Mouse (Mus musculus) left cerebral cortex, postnatal 36 days (tissue): Measurements from ENCODE around the gene Kif4. TPM values are rescaled to one million over a fixed set of nuclear protein-coding genes. Genes with fewer than 3 reads are reported as not detected.

Source experiments
- total RNA-seq, 2 experiments: library from RNA; stranded (reverse); gene quantifications; 2 replicates each; pipeline ENCODE4 v1.2.3; 2021

The Kif4 gene
- total RNA-seq, 2 experiments from 2014 or later, result 0.68 to 1.3 TPM

Other genes with a start within 250 kb of the Kif4 start
- not detected for gene Otud6a, start 196.7 kb upstream of the Kif4 start, total RNA-seq
- gene Awat2, start 183.0 kb upstream of the Kif4 start, total RNA-seq, result under 1 TPM in 1 of 2 experiments, not detected in 1; 0.25 TPM
- 10 to 100 TPM; 40.5 to 40.6 TPM for gene Igbp1, start 131.4 kb upstream of the Kif4 start, total RNA-seq
- under 1 TPM; 0.15 to 0.61 TPM for gene Dgat2l6, start 100.9 kb upstream of the Kif4 start, total RNA-seq
- gene Awat1, start 53.5 kb upstream of the Kif4 start, total RNA-seq, result not detected
- not detected for gene P2ry4, start 30.9 kb upstream of the Kif4 start, total RNA-seq
- gene Arr3, start 20.2 kb upstream of the Kif4 start, total RNA-seq, result 1 to 10 TPM; 1.2 to 2.4 TPM
- gene Pdzd11, start 831 bp downstream of the Kif4 start, total RNA-seq, result 10 to 100 TPM; 41.9 to 46.3 TPM
- gene Gdpd2, start 104.1 kb downstream of the Kif4 start, total RNA-seq, result 1 to 10 TPM; 7.2 TPM
- 100 to 1,000 TPM; 148 to 149 TPM for gene Dlg3, start 142.0 kb downstream of the Kif4 start, total RNA-seq